Mouse (Mus musculus): Measurements from ENCODE around the gene Adgrd1. TPM values are rescaled to one million over a fixed set of nuclear protein-coding genes. Genes with fewer than 3 reads are reported as not detected.

The Adgrd1 gene
- polyA plus RNA-seq, 1 experiment from 2014 or later = 1.6 TPM

DNA sequence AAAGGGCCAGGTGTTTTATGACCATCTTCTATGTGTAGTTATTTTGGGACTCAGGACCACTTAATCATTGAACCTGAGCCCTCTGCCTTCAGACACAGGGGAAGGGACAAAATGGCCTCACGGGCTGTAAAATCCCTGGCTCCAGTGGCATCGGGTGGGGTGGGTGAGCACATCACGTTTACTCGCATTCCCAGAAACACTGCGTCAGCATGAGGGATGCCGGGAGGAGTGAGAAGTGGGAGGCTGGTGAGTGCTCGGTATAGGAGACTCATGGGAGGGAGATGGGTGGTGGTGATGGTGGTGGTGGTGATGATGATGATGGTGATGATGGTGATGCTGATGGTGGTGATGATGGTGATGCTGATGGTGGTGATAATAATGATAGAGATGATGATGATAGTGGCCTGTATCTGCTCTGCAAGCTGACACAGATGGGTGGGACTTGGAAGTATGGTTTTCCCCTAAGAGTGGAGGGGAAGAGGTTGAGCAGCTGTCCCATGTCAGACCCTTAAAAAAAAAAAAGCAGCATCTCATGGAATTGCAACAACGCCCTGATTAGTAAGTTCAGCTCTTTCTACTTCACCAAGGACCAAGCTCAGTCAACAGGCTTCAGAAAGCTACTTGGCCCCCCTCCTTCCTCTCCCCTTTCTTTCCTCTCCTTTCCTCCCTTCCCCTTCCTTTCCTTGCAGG, 29.9 kb upstream of the Adgrd1 start:
- Histone ChIP-seq H3K4me1 (replicated peaks; ENCODE audit: control insufficient read depth, insufficient read depth, low read length) (no peaks in the 10 kb centered on the region), H3K4me3 (ENCODE audit: low read depth, low read length) (no peak overlapping the region), H3K27ac (ENCODE audit: low read depth, low read length) (no peak overlapping the region), H3K27me3 (replicated peaks; ENCODE audit: control insufficient read depth, insufficient read depth, low read length) (no peaks in the 10 kb centered on the region), H3K9me3 (ENCODE audit: control insufficient read depth) (no peaks in the 10 kb centered on the region), H3K36me3 (ENCODE audit: control insufficient read depth, insufficient read depth) (no peaks in the 10 kb centered on the region), H3K4me2 (replicated peaks; ENCODE audit: low read depth) (no peak overlapping the region), H3K9ac (ENCODE audit: low read depth, low read length) (no peak overlapping the region)
- ATAC-seq = no peak
- 76% methylated on average over 8 of the region's 8 CpGs for WGBS
- no peak for TF ChIP-seq CTCF (IDR thresholded peaks at IDR 0.05; ENCODE audit: low read depth)

- no peaks in the 10 kb centered on the region for H3K9me3 ChIP-seq (ENCODE audit: control insufficient read depth)
Measured at GRCm38 (mm10) chr5:129067231-129067834, 29.2 kb upstream of the Adgrd1 start.

GRCm38 (mm10) chr5:129071761-129072280, 24.7 kb upstream of the Adgrd1 start:
- Histone ChIP-seq H3K27ac (ENCODE audit: low read depth, low read length) (no peak overlapping the region), H3K9ac (ENCODE audit: low read depth, low read length) (no peak overlapping the region), H3K4me2 (replicated peaks; ENCODE audit: low read depth) (no peak overlapping the region), H3K4me3 (ENCODE audit: low read depth, low read length) (no peak overlapping the region), H3K9me3 (ENCODE audit: control insufficient read depth) (no peaks in the 10 kb centered on the region), H3K36me3 (ENCODE audit: control insufficient read depth, insufficient read depth) (no peaks in the 10 kb centered on the region), H3K4me1 (replicated peaks; ENCODE audit: control insufficient read depth, insufficient read depth, low read length) (no peaks in the 10 kb centered on the region), H3K27me3 (replicated peaks; ENCODE audit: control insufficient read depth, insufficient read depth, low read length) (no peaks in the 10 kb centered on the region)
- ATAC-seq = no peak
- 71% methylated on average over 14 of the region's 14 CpGs for WGBS
- no peak for TF ChIP-seq CTCF (IDR thresholded peaks at IDR 0.05; ENCODE audit: low read depth)

More at GRCm38 (mm10) chr5:129067231-129067834, 29.2 kb upstream of the Adgrd1 start:
- no peak overlapping the region for H3K27ac ChIP-seq (ENCODE audit: low read depth, low read length)
- H3K36me3 ChIP-seq (ENCODE audit: control insufficient read depth, insufficient read depth) = no peaks in the 10 kb centered on the region
- ATAC-seq = no peak
- no peaks in the 10 kb centered on the region for H3K27me3 ChIP-seq (replicated peaks; ENCODE audit: control insufficient read depth, insufficient read depth, low read length)
- 64% methylated on average over 13 of the region's 13 CpGs for WGBS
- H3K4me1 ChIP-seq (replicated peaks; ENCODE audit: control insufficient read depth, insufficient read depth, low read length) = no peaks in the 10 kb centered on the region
- no peak overlapping the region for H3K4me2 ChIP-seq (replicated peaks; ENCODE audit: low read depth)
- no peak for TF ChIP-seq CTCF (IDR thresholded peaks at IDR 0.05; ENCODE audit: low read depth)
- H3K9ac ChIP-seq (ENCODE audit: low read depth, low read length) = no peak overlapping the region
- no peak overlapping the region for H3K4me3 ChIP-seq (ENCODE audit: low read depth, low read length)

DNA sequence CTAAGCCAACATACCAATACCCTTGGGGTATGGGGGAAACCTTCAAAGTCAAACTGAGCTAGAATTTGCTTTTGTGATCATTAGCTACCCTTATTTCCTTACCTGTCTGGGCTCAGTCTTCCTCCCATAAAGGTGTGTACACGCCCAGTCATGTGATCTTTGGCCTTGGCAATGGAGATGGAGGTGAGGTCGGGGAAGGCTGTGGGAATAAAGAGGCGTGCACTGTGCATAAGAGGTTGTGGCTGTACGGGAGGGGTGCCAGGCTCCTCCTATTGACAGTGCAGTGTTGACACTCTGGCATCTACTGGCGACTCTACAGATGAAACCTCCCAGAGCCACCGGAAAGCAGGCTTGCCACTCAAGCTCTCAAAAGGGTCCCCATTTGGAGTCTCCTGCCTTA, 23.1 kb upstream of the Adgrd1 start:
- Histone ChIP-seq H3K4me2 (replicated peaks; ENCODE audit: low read depth) (no peak overlapping the region), H3K9me3 (ENCODE audit: control insufficient read depth) (no peaks in the 10 kb centered on the region), H3K27me3 (replicated peaks; ENCODE audit: control insufficient read depth, insufficient read depth, low read length) (no peaks in the 10 kb centered on the region), H3K4me1 (replicated peaks; ENCODE audit: control insufficient read depth, insufficient read depth, low read length) (no peaks in the 10 kb centered on the region), H3K9ac (ENCODE audit: low read depth, low read length) (no peak overlapping the region), H3K36me3 (ENCODE audit: control insufficient read depth, insufficient read depth) (no peaks in the 10 kb centered on the region), H3K27ac (ENCODE audit: low read depth, low read length) (no peak overlapping the region), H3K4me3 (ENCODE audit: low read depth, low read length) (no peak overlapping the region)
- peak; percentile 43; the same call in 1 of the 2 replicates for ATAC-seq
- no peak for TF ChIP-seq CTCF (IDR thresholded peaks at IDR 0.05; ENCODE audit: low read depth)
- 39% methylated on average over 6 of the region's 6 CpGs for WGBS

DNA sequence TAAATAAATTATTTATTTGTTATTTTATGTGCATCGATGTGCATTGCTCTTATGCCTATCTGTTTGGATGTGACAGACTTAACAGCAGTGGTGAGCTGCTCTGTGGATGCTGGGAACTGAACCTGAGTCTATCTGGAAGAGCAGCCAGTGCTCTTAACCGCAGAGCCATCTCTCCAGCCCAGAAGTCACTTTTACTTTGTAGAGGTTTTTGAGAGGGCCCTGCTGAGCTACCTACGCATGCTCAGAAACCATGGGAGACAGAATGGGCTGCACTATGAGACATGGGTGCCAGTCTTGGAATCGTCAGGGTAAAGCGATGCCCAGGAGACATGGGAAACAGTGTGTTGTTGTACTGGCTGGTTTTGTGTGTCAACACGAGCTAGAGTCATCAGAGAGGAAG, 20.5 kb upstream of the Adgrd1 start:
- no peak overlapping the region for H3K4me2 ChIP-seq (replicated peaks; ENCODE audit: low read depth)
- no peak for TF ChIP-seq CTCF (IDR thresholded peaks at IDR 0.05; ENCODE audit: low read depth)
- 89% methylated on average over 6 of the region's 6 CpGs for WGBS
- H3K27ac ChIP-seq (ENCODE audit: low read depth, low read length) = no peak overlapping the region
- H3K36me3 ChIP-seq (ENCODE audit: control insufficient read depth, insufficient read depth) = no peaks in the 10 kb centered on the region
- no peak for ATAC-seq
- H3K4me1 ChIP-seq (replicated peaks; ENCODE audit: control insufficient read depth, insufficient read depth, low read length) = no peaks in the 10 kb centered on the region
- no peak overlapping the region for H3K4me3 ChIP-seq (ENCODE audit: low read depth, low read length)
- H3K9me3 ChIP-seq (ENCODE audit: control insufficient read depth) = no peaks in the 10 kb centered on the region
- H3K27me3 ChIP-seq (replicated peaks; ENCODE audit: control insufficient read depth, insufficient read depth, low read length) = no peaks in the 10 kb centered on the region
- no peak overlapping the region for H3K9ac ChIP-seq (ENCODE audit: low read depth, low read length)

GRCm38 (mm10) chr5:129077240-129077639, 19.3 kb upstream of the Adgrd1 start:
- Histone ChIP-seq H3K4me2 (replicated peaks; ENCODE audit: low read depth) (no peak overlapping the region), H3K9me3 (ENCODE audit: control insufficient read depth) (no peaks in the 10 kb centered on the region), H3K27me3 (replicated peaks; ENCODE audit: control insufficient read depth, insufficient read depth, low read length) (no peaks in the 10 kb centered on the region), H3K36me3 (ENCODE audit: control insufficient read depth, insufficient read depth) (no peaks in the 10 kb centered on the region), H3K4me1 (replicated peaks; ENCODE audit: control insufficient read depth, insufficient read depth, low read length) (no peaks in the 10 kb centered on the region), H3K4me3 (ENCODE audit: low read depth, low read length) (no peak overlapping the region), H3K9ac (ENCODE audit: low read depth, low read length) (no peak overlapping the region), H3K27ac (ENCODE audit: low read depth, low read length) (no peak overlapping the region)
- no peak for TF ChIP-seq CTCF (IDR thresholded peaks at IDR 0.05; ENCODE audit: low read depth)
- ATAC-seq = no peak
- 62% methylated on average over 5 of the region's 5 CpGs for WGBS

Measured in intestine, postnatal 0 days (tissue).